In genomic region chr12:24930760-24931159, GRCm38 (mm10) we compare ENCODE assay signal across 20 mouse cellular contexts. TPM values are rescaled to one million over a fixed set of nuclear protein-coding genes. Genes with fewer than 3 reads are reported as not detected.
DNase-seq lines count a peak whose midpoint lies in the region; ATAC-seq and TF ChIP-seq lines count a peak whose summit lies in the region.
"Had no signal": no experiment of that assay in that cellular context is flagged by ENCODE, and none has a peak within 500 bp of the region (broad histone marks: within the 10 kb centered on the region; RNA-seq: fewer than 3 reads in every experiment).

No protein-coding gene starts in this region.

- no peak for TF ChIP-seq POLR2A in thymus, adult 2 months (IDR thresholded peaks at IDR 0.05; ENCODE audit: control insufficient read depth, extremely low read depth, insufficient read depth, low read length, poor library complexity)

- DNase-seq in adrenal gland, adult (ENCODE audit: inconsistent age in 2 of 2, low spot score in 1 of 2) = peak; percentile 63 to 72
- no peak for DNase-seq in adrenal gland, adult 18-20 months (ENCODE audit: low spot score in 2 of 2)
- DNase-seq in ovary, adult 18-20 months (ENCODE audit: low spot score) = peak; percentile 77
- no peak for DNase-seq in ovary, postnatal 10 days (ENCODE audit: low spot score)
- peak; percentile 44 for DNase-seq in liver
- no peak for DNase-seq in thymus, adult 2 months
- DNase-seq in gastrocnemius, postnatal 4 days (ENCODE audit: low spot score in 2 of 2) = no peak
- DNase-seq: cerebellum, adult 18-20 months; forebrain, postnatal 0 days; gastrocnemius, adult 2 months; spleen, adult 18-20 months; thymus, postnatal 36 days had no signal

- no peak overlapping the region for H3K4me3 ChIP-seq in thymus, adult 2 months (ENCODE audit: control insufficient read depth, insufficient read depth, low read length)
- H3K4me3 ChIP-seq: embryonic facial prominence, embryonic 12.5 days; gastrocnemius, adult 2 months; hindbrain, embryonic 13.5 days; intestine, embryonic 15.5 days; left cerebral cortex, adult 2 months; lung, embryonic 15.5 days; midbrain, embryonic 15.5 days had no signal

- peak; percentile 83 for ATAC-seq in megakaryocyte progenitor cell, adult 5-6 weeks (replicated peaks; ENCODE audit: poor library complexity)
- ATAC-seq: CD4-positive, CD25-positive, alpha-beta regulatory T cell, adult 4 months; forebrain, postnatal 0 days; intestine, embryonic 15.5 days; midbrain, embryonic 15.5 days had no signal

- H3K36me3 ChIP-seq in thymus, adult 2 months (ENCODE audit: control insufficient read depth, insufficient read depth, low read length) = no peaks in the 10 kb centered on the region
- H3K36me3 ChIP-seq: intestine, embryonic 15.5 days; lung, embryonic 15.5 days; midbrain, embryonic 15.5 days had no signal

- 97% methylated on average over 3 of the region's 3 CpGs for WGBS in thymus, adult 2 months

- H3K27me3 ChIP-seq in thymus, adult 2 months (ENCODE audit: control insufficient read depth, insufficient read depth, low read length) = no peaks in the 10 kb centered on the region
- H3K27me3 ChIP-seq: embryonic facial prominence, embryonic 12.5 days; hindbrain, embryonic 13.5 days; intestine, embryonic 15.5 days; lung, embryonic 15.5 days; midbrain, embryonic 15.5 days had no signal

- no peak for TF ChIP-seq CTCF in thymus, adult 2 months (IDR thresholded peaks at IDR 0.05; ENCODE audit: borderline replicate concordance, control insufficient read depth, extremely low read depth, insufficient read depth, low read length, poor library complexity)

- no peak overlapping the region for H3K27ac ChIP-seq in thymus, adult 2 months (ENCODE audit: control insufficient read depth, insufficient read depth, low read length)
- H3K27ac ChIP-seq: embryonic facial prominence, embryonic 12.5 days; gastrocnemius, adult 2 months; hindbrain, embryonic 13.5 days; intestine, embryonic 15.5 days; left cerebral cortex, adult 2 months; lung, embryonic 15.5 days; midbrain, embryonic 15.5 days had no signal

- no peaks in the 10 kb centered on the region; the same call in 1 of the 2 replicates for H3K4me1 ChIP-seq in thymus, adult 2 months (replicated peaks; ENCODE audit: control insufficient read depth, insufficient read depth, low read length)

RNA-seq across cellular contexts. Expression of gene Kidins220, which starts 44.0 kb away (rescaled TPM):
- total RNA-seq in adrenal gland, adult 18-20 months (2021) = 10 to 100 TPM; 75.4 to 97.5 TPM
- 29.2 and 29.4 TPM in 2 replicates for total RNA-seq in megakaryocyte progenitor cell, adult 5-6 weeks (2015)
- total RNA-seq in megakaryocyte progenitor cell, adult 5-6 weeks (2017) = 48.5 and 69.9 TPM in 2 replicates
- polyA plus RNA-seq in thymus, adult 2 months (2012; rRNA removed) = 72.1 and 76.2 TPM in 2 replicates
- 10 to 100 TPM; 65.7 to 67.7 TPM for total RNA-seq in gastrocnemius, postnatal 4 days (2021)

Comparison
In these comparisons a context has a peak if more than half of its experiments do, and no peak if none do; other contexts are left out.
1. DNase-seq: peak in adrenal gland, adult (2 of 2), ovary, adult 18-20 months (single experiment) and liver (single experiment); none in adrenal gland, adult 18-20 months (0 of 2), ovary, postnatal 10 days (single experiment), thymus, adult 2 months (single experiment) and gastrocnemius, postnatal 4 days (0 of 2).